Mouse (Mus musculus) kidney, postnatal 36 days (tissue): ENCODE measurements at regions not wholly inside any gene's neighbourhood (a gene's known extent, or its start where the extent isn't known, plus 50 kb on each side); places are given as distances from the start of the nearest gene placed in this dataset.

Experiments used
- DNase-seq, 2 experiments: peaks; one replicate each; pipeline ENCODE4 v3.0.0; 2021 to 2022; ENCODE audit warnings: mixed read lengths in 2 of 2

- peak; percentile 16 to 46 for DNase-seq
Observed at GRCm38 (mm10) chr14:80247575-80247974, 263.7 kb downstream of the Olfm4 start.

GRCm38 (mm10) chr14:80249882-80250281 is 266.0 kb downstream of the Olfm4 start:
- no peak for DNase-seq

- peak in 1 of 2 experiments; percentile 58 for DNase-seq
Observed at GRCm38 (mm10) chr14:80257086-80257485, 273.2 kb downstream of the Olfm4 start.

DNA sequence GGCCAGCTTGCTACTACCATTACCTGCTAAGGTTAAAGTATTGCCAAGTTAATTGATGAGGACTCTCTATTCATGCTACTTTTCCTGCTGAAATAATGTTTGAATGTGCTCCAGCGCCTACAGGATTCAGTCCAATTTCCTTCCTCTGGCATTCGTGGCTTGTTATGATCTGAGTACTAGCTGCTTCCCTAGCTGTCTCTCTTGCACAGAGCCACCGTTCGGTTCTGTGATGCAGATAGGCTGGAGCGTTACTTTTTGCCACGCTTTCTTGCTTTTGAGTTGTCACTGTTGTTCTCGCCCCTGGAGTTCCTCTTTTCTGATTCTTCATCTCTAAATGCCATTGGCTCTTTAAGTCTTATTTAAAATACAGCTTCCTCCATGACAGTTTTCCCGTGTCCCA is 279.3 kb downstream of the Olfm4 start:
- DNase-seq = no peak

DNA sequence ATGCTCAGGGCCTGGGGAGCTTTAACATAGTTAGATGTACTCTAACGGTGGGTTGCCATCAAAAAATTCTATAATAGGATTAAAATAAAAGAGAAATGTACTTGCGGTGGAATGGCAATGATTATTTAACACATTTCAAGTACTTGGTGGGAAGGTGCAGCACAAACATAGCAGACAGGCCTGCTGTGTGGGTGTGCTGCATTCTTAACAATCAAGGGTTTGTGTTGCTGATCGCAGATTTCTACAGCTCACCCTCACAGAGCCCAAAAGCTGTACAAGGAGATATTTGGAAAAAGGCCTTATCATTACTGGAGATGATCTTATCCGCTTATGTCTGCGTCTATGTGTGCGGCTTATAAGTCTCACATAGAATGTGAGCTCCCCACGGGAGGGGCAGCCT is 281.2 kb downstream of the Olfm4 start:
- no peak for DNase-seq

DNA sequence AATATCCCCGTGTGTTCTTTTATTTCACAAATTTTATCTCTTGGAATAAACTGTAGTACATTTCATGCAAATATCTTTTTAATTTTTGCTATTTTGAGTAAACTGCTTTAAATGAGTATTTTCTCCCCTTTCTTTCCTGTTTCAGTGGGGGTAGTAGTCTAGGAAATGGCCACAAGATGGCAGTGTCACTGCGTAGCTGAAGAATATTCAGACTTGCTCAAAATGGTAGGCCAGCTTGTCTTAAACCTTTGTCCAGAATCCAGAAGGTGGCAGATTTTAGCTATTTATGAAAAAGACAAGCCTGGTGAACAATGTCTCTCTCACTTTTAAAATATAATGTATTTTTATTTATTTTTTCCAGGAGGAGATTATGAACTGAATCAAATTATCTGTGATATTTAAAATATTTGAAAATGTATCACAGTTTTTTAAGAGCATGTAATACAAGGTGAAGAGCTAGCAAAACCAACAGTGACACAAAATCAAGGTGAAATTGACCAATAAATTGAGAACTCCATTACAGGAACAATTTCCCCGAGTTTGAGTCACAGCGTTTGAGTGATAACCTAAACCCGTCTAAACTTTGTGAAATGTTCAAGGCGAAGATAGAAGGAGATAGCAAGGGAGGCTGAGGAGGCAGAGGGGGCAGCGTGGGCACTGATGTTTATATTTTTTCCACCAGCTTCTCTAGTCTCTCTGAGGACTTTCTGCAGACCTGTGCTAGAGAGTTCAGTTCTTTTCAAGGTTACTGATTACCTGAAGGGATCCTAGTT is 285.5 kb downstream of the Olfm4 start:
- peak; percentile 40 to 76 for DNase-seq

- no peak for DNase-seq
Observed at GRCm38 (mm10) chr14:80270063-80270462, 286.2 kb downstream of the Olfm4 start.

GRCm38 (mm10) chr14:80280188-80280587 is 296.3 kb downstream of the Olfm4 start:
- no peak for DNase-seq

GRCm38 (mm10) chr14:80283726-80284125 is 299.8 kb downstream of the Olfm4 start:
- DNase-seq = no peak

DNA sequence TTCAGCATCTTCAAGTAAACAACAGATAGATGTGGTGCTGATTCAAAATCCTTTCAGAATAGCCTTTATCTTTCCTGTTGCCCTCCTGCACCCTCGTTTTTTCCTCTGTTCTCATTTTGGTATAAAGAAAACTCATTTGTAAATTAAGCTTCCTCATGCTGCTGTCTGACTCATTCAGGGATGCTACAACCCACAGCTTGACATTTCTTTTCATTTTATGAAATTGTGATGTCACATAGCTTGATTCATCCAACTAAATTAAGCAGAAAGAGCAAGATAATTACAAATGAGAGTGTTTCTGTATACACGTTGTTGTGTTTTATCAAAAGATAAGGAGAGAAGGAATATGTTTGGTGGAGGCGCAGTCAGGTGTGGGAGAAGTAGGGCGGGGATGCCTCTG is 307.5 kb downstream of the Olfm4 start:
- DNase-seq = no peak

- DNase-seq = no peak
Observed at GRCm38 (mm10) chr14:80293378-80293777, 309.5 kb downstream of the Olfm4 start.

- DNase-seq = no peak
Observed at GRCm38 (mm10) chr14:80329651-80330050, 345.8 kb downstream of the Olfm4 start.

- no peak for DNase-seq
Observed at GRCm38 (mm10) chr14:80362024-80362622, 378.2 kb downstream of the Olfm4 start.

DNA sequence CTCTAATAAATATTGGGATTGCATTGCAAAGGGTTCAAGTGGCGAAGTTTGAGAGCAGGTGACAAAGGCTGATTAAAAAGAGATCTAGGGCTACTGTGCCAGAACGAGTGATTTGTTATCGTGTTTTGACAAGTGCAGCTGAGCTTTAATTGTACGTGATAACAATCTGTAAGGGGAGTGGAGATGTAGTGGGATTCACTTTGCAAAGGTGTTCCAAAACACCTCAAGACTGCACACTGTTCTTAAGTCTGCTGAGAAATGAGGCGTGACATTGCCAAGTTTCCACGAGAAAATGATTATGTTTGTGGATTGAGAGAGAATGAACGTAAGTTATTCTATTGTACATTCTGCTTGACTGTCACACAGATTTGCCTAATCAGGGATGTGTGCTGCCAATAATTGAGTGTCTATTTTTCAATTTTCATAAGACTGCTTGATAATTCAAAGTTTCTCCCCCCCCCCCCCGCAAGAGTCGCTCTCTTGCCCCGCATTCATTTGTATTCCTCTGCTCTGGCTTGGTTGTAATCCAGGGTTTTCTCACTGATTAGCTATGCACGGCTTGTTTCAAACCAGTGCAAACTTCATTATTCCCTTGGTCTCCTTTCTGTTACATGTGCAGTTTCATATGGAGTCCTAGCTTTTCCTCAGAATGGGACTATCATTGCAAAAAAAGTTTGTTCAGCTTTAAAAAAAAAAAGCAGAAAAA is 385.7 kb downstream of the Olfm4 start:
- no peak for DNase-seq

GRCm38 (mm10) chr14:80374290-80374689 is 390.4 kb downstream of the Olfm4 start:
- DNase-seq = no peak

DNA sequence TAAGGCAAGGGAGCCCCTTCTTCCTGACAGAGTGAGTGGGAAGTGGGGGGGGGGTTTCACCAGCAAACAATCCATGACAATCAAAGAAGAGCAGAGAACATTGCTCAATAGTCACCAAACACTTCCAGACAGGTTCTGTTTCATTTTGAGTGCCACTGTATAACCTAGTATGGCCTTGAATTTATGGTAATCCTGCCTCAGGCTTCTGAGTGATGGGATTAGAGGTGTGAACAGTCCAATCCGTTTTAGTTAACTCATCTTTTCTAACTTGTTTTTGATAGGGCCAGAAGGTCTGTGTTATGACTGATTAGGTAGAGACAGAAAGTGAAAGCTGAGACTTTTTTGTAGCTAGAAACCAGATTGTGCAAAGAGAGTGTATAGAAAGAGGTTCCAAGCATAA is 393.2 kb downstream of the Olfm4 start:
- DNase-seq = no peak

DNA sequence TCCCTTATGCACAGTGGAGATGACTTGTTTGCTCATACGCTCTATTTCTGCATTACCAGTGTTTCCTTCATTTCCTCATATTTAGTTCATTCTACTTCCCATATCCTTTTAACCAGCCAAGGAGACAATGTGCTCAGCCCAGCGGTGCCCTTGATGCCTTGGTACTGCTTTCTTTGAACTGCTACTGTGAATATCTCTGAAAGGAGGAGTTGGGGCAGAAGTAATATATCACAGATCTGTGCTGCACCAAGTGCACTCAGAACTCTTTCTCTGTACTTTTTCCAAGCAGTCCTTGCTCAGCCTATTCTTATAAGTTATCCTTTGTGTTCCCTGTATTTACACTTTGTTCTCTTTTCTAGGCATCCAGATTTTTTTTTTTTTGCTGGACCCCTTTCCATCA is 407.5 kb downstream of the Olfm4 start:
- no peak for DNase-seq

- no peak for DNase-seq
Observed at GRCm38 (mm10) chr14:80408317-80408716, 424.4 kb downstream of the Olfm4 start.

- no peak for DNase-seq
Observed at GRCm38 (mm10) chr14:80418810-80419325, 435.0 kb downstream of the Olfm4 start.

DNA sequence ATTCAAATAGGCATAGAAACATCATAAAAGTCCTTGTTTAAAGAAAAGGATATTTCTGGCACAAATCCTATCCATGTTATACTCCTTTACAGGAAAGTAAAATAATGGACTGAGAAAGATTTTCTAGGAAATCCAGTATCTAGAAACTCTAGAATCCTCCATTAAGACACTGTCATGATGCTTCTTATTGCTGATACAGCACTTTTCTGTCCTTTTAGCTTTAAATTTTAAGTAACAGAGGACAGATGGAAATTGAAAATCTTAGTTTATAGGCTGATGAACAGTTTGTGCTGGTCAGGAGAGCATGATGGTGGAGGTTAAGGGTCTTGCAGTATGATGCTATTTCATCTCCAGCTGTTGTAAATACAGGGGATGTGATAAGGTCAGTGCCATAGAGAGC is 459.9 kb downstream of the Olfm4 start:
- no peak for DNase-seq

DNA sequence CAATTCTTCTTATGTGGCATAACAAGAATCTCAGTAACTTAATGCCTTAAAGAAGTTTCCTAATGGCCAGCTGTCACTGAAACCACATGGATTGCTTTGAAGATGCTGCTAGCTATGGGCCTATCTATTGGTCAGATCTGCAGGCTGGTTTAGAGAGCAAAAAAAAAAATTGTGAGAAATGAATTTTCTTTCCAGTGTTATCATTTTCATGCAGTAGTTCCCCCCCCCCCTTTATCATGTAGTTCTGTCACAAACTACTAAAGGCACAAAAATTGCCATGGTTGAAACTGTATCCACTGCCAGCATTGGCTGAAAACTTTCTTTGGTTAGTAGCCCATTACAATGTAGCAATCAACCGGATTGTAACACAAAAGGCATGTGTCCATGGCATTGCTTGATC is 487.6 kb downstream of the Olfm4 start:
- DNase-seq = no peak

DNA sequence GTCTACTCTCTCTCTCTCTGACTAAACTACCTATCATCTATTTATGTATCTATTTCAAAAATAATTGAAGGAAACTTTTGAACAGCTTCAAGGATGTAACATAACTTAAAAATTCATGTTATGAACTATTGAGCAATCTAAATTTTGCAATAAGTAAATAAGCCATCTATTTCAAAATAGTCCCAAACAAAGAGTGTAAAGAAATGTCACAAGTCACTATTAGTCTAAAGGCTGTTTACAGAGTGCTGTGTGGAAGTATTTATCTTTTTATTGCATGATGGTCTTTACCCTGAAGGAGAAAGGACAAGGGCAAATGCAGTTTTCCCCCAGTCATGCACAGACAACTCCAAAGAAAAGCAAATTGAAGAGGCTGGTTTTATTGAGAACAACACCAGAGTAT is 496.0 kb downstream of the Olfm4 start:
- no peak for DNase-seq

GRCm38 (mm10) chr14:80482771-80483170 is 498.9 kb downstream of the Olfm4 start:
- DNase-seq = no peak

GRCm38 (mm10) chr14:80484256-80484655 is 500.4 kb downstream of the Olfm4 start:
- DNase-seq = no peak
